Mouse (Mus musculus) bone marrow macrophage, adult 2 months (primary cell): ENCODE measurements around the gene Zdhhc24.

Experiments
- CTCF ChIP-seq: IDR thresholded peaks from 2 replicates; pipeline ENCODE4 v1.5.1; 2012; ENCODE audit warnings: low read depth, mild to moderate bottlenecking, low read length, moderate library complexity
- POLR2A ChIP-seq: IDR thresholded peaks from 2 replicates; pipeline ENCODE4 v1.6.1; 2012; ENCODE audit warnings: mild to moderate bottlenecking, low read depth, low read length, borderline replicate concordance

GRCm38 (mm10) chr19:4889791-4890190, 11.3 kb downstream of the Zdhhc24 start:
- no peak for TF ChIP-seq POLR2A
- no peak for TF ChIP-seq CTCF
